Mouse (Mus musculus) forebrain, embryonic 13.5 days (tissue): ENCODE measurements around the gene F13a1. TPM values are rescaled to one million over a fixed set of nuclear protein-coding genes. Genes with fewer than 3 reads are reported as not detected.

Experiments used
- ATAC-seq: fragments of 200-750 bp; cut with Nextera tagmentation; 2 replicates; pipeline ENCODE4 v1.8.0; 2017
- H3K27ac ChIP-seq: fragments of 300-500 bp; sonication (generic); 2 replicates; pipeline ENCODE4 v1.5.1; 2015; ENCODE audit warnings: inconsistent platforms, mild to moderate bottlenecking, moderate library complexity
- H3K27me3 ChIP-seq: fragments of 300-500 bp; sonication (generic); 2 replicates; pipeline ENCODE4 v1.6.1; 2015; ENCODE audit warnings: mild to moderate bottlenecking, inconsistent platforms
- H3K36me3 ChIP-seq: fragments of 300-500 bp; sonication (generic); 2 replicates; pipeline ENCODE4 v1.6.1; 2015; ENCODE audit warnings: mild to moderate bottlenecking, inconsistent platforms; ENCODE audit not compliant: poor library complexity, severe bottlenecking
- H3K4me1 ChIP-seq: fragments of 300-500 bp; sonication (generic); 2 replicates; pipeline ENCODE4 v1.6.1; 2015; ENCODE audit warnings: inconsistent platforms
- H3K4me2 ChIP-seq: fragments of 300-500 bp; sonication (generic); 2 replicates; pipeline ENCODE4 v1.6.1; 2015; ENCODE audit warnings: inconsistent platforms, mild to moderate bottlenecking, moderate library complexity
- H3K4me3 ChIP-seq: fragments of 300-500 bp; sonication (generic); 2 replicates; pipeline ENCODE4 v1.5.1; 2015; ENCODE audit warnings: mild to moderate bottlenecking, inconsistent platforms
- H3K9ac ChIP-seq: fragments of 300-500 bp; sonication (generic); 2 replicates; pipeline ENCODE4 v1.6.1; 2015; ENCODE audit warnings: mild to moderate bottlenecking, inconsistent platforms
- H3K9me3 ChIP-seq: fragments of 300-500 bp; sonication (generic); replicated peaks from 2 replicates; pipeline ENCODE4 v1.6.1; 2016; ENCODE audit warnings: inconsistent platforms
- WGBS: fragments of 180-500 bp; shearing (Covaris S2); methylation state at CpG from one replicate; pipeline ENCODE4 v1.1.7; 2015; 5-methylcytosine and 5-hydroxymethylcytosine counted together
- polyA plus RNA-seq: library from polyadenylated mRNA; unstranded; fragments of >200 nt; fragmentation: Nextera tagmentation; extraction: Ambion mirVana; gene quantifications from 2 replicates; pipeline ENCODE4 v1.2.1, GENCODE M21; 2015

The F13a1 gene
- 4.2 and 5.9 TPM in 2 replicates for polyA plus RNA-seq

DNA sequence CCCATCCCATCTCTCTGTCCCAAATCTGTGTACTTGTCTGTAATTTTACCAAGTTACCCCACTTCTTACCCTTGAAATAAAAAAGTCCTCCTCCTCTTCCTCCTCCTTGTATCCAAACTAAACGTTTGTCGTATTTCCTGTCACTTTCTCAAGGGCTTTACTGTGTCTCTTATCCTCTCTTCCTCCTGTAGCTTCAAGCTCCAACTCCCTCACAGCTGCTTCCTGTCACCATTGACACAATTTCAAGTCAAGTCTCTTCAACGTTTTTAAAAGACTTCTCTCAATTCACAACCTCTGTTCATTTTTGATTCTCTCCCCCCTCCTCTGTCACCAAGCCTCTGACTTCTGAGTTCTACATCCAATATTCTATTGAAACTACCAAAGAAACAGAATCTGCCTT lies at the start of gene F13a1:
F13a1 (minus strand) TSS at position 119 of the 400 bp plus-strand sequence.
- Histone ChIP-seq H3K27me3 (no peaks in the 10 kb centered on the region), H3K36me3 (no peaks in the 10 kb centered on the region), H3K4me3 (no peak within 1 kb of the TSS), H3K4me2 (no peak within 1 kb of the TSS), H3K4me1 (no peaks in the 10 kb centered on the region), H3K9me3 (no peaks in the 10 kb centered on the region), H3K9ac (no peak within 1 kb of the TSS), H3K27ac (no peak within 1 kb of the TSS)
- no peak for ATAC-seq
- 78% methylated on average over 3 of the region's 3 CpGs for WGBS

GRCm38 (mm10) chr13:37091620-37092019 lies 41.6 kb upstream of the F13a1 start:
- no peak for ATAC-seq
- H3K27me3 ChIP-seq, result no peaks in the 10 kb centered on the region
- H3K36me3 ChIP-seq, result no peaks in the 10 kb centered on the region
- no peak overlapping the region for H3K27ac ChIP-seq
- no peak overlapping the region for H3K4me2 ChIP-seq
- no peak overlapping the region for H3K9ac ChIP-seq
- H3K9me3 ChIP-seq, result no peaks in the 10 kb centered on the region
- no peaks in the 10 kb centered on the region for H3K4me1 ChIP-seq
- 97% methylated on average over 1 of the region's 1 CpGs for WGBS
- no peak overlapping the region for H3K4me3 ChIP-seq

DNA sequence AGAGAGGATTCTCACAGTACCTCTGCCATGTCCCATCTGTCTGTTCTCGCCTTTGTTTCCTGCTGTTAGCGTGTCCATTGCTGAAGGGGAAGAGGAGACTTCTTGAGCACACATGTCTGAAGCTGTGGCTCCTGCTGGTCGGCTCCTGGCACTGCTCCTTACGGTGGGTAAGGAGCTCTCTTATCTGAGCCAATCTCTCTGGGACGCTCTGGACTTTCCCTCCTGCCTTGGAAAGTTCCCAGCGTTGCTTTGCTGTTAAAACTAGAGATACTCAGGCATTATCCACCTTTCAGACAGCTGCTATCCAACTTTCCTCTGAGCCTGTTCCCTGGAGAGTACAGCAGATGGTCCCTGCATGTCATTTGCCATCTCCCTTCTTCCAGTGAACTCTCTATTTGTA lies 39.1 kb upstream of the F13a1 start:
- 74% methylated on average over 6 of the region's 6 CpGs for WGBS
- Histone ChIP-seq H3K36me3 (no peaks in the 10 kb centered on the region), H3K4me2 (no peak overlapping the region), H3K27me3 (no peaks in the 10 kb centered on the region), H3K4me3 (no peak overlapping the region), H3K27ac (no peak overlapping the region), H3K9ac (no peak overlapping the region), H3K4me1 (no peaks in the 10 kb centered on the region), H3K9me3 (no peaks in the 10 kb centered on the region)
- ATAC-seq, result no peak

GRCm38 (mm10) chr13:37081506-37082241 lies 31.6 kb upstream of the F13a1 start:
- 39% methylated on average over 13 of the region's 13 CpGs for WGBS
- peak; percentile 80 for ATAC-seq
- H3K27ac ChIP-seq, result no peak overlapping the region; the same call in 1 of the 2 replicates
- H3K4me3 ChIP-seq, result no peak overlapping the region
- H3K27me3 ChIP-seq, result no peaks in the 10 kb centered on the region
- peak overlapping the region; percentile 33 for H3K4me2 ChIP-seq
- H3K4me1 ChIP-seq, result peaks cover 16% of the 10 kb centered on the region
- H3K36me3 ChIP-seq, result no peaks in the 10 kb centered on the region
- no peaks in the 10 kb centered on the region for H3K9me3 ChIP-seq
- H3K9ac ChIP-seq, result no peak overlapping the region

DNA sequence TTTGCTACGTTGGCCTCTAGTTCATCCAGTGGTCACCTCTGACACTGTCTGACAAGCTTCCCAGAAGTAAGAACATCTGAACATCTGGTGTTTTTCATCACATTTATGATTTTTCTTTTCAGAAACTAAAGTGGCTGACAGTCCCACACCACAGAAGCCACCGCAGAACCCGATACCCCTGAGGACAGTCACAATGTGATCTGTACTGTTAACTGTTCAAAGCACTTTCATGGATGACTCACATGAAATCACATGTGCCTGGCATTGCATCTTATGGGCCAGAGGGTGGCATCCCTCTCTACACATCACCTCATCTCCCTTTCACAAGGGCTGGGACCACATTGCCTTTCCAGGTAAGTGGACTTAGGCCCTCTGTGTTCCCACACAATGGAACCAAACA lies 21.3 kb upstream of the F13a1 start:
- H3K4me2 ChIP-seq, result no peak overlapping the region
- no peak overlapping the region for H3K9ac ChIP-seq
- WGBS, result 84% methylated on average over 3 of the region's 3 CpGs
- no peaks in the 10 kb centered on the region for H3K4me1 ChIP-seq
- H3K36me3 ChIP-seq, result no peaks in the 10 kb centered on the region
- no peak for ATAC-seq
- no peaks in the 10 kb centered on the region for H3K27me3 ChIP-seq
- no peak overlapping the region for H3K27ac ChIP-seq
- H3K4me3 ChIP-seq, result no peak overlapping the region
- no peaks in the 10 kb centered on the region for H3K9me3 ChIP-seq

GRCm38 (mm10) chr13:37070824-37071223 lies 20.8 kb upstream of the F13a1 start:
- WGBS, result 78% methylated on average over 4 of the region's 4 CpGs
- H3K27ac ChIP-seq, result no peak overlapping the region
- no peaks in the 10 kb centered on the region for H3K9me3 ChIP-seq
- H3K4me2 ChIP-seq, result no peak overlapping the region
- no peaks in the 10 kb centered on the region for H3K27me3 ChIP-seq
- no peak overlapping the region for H3K4me3 ChIP-seq
- no peak for ATAC-seq
- H3K36me3 ChIP-seq, result no peaks in the 10 kb centered on the region
- H3K9ac ChIP-seq, result no peak overlapping the region
- H3K4me1 ChIP-seq, result no peaks in the 10 kb centered on the region

GRCm38 (mm10) chr13:37060810-37061209 lies 10.8 kb upstream of the F13a1 start:
- ATAC-seq, result no peak
- no peak overlapping the region for H3K4me2 ChIP-seq
- 94% methylated on average over 5 of the region's 5 CpGs for WGBS
- no peaks in the 10 kb centered on the region for H3K9me3 ChIP-seq
- no peaks in the 10 kb centered on the region for H3K27me3 ChIP-seq
- no peak overlapping the region for H3K9ac ChIP-seq
- H3K36me3 ChIP-seq, result no peaks in the 10 kb centered on the region
- no peak overlapping the region for H3K4me3 ChIP-seq
- no peaks in the 10 kb centered on the region for H3K4me1 ChIP-seq
- no peak overlapping the region for H3K27ac ChIP-seq

DNA sequence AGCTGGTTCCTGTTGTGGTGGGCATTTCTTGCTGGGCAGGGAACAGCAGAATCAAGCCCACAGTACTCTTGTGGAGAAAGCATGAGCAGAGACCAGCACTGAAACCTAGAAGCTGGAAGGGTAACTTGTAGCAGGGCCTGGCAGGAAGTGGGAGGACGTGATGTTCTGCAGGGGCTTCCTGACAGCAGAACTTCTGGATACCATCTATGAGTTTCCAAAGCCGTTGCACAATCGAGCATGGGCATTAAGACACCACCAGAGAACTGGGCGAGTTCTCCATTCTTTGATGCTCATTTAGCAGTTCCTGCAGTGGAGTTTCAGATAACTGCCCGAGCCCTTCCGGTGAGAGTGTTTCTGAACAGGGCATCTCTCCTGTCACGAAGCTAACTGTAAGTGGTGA lies 6.6 kb upstream of the F13a1 start:
- no peaks in the 10 kb centered on the region for H3K9me3 ChIP-seq
- no peak overlapping the region for H3K4me2 ChIP-seq
- H3K9ac ChIP-seq, result no peak overlapping the region
- no peaks in the 10 kb centered on the region for H3K27me3 ChIP-seq
- WGBS, result 91% methylated on average over 7 of the region's 7 CpGs
- H3K4me1 ChIP-seq, result no peaks in the 10 kb centered on the region
- ATAC-seq, result no peak
- no peak overlapping the region for H3K4me3 ChIP-seq
- no peaks in the 10 kb centered on the region for H3K36me3 ChIP-seq
- H3K27ac ChIP-seq, result no peak overlapping the region

GRCm38 (mm10) chr13:37049631-37050030 lies 413 bp downstream of the F13a1 start:
- Histone ChIP-seq H3K9ac (no peak overlapping the region), H3K27me3 (no peaks in the 10 kb centered on the region), H3K27ac (no peak overlapping the region), H3K36me3 (no peaks in the 10 kb centered on the region), H3K4me3 (no peak overlapping the region), H3K9me3 (no peaks in the 10 kb centered on the region), H3K4me2 (no peak overlapping the region), H3K4me1 (no peaks in the 10 kb centered on the region)
- ATAC-seq, result no peak
- WGBS, result 85% methylated on average over 2 of the region's 2 CpGs

GRCm38 (mm10) chr13:37049018-37049417 lies 1.0 kb downstream of the F13a1 start:
- no peak for ATAC-seq
- Histone ChIP-seq H3K9ac (no peak overlapping the region), H3K4me1 (no peaks in the 10 kb centered on the region), H3K4me3 (no peak overlapping the region), H3K36me3 (no peaks in the 10 kb centered on the region), H3K27ac (no peak overlapping the region), H3K9me3 (no peaks in the 10 kb centered on the region), H3K4me2 (no peak overlapping the region), H3K27me3 (no peaks in the 10 kb centered on the region)
- 73% methylated on average over 6 of the region's 6 CpGs for WGBS

GRCm38 (mm10) chr13:37045005-37045404 lies 5.0 kb downstream of the F13a1 start:
- no peaks in the 10 kb centered on the region for H3K9me3 ChIP-seq
- H3K4me2 ChIP-seq, result no peak overlapping the region
- no peak overlapping the region for H3K4me3 ChIP-seq
- H3K27me3 ChIP-seq, result no peaks in the 10 kb centered on the region
- H3K36me3 ChIP-seq, result no peaks in the 10 kb centered on the region
- ATAC-seq, result no peak
- H3K9ac ChIP-seq, result no peak overlapping the region
- 81% methylated on average over 3 of the region's 3 CpGs for WGBS
- H3K27ac ChIP-seq, result no peak overlapping the region
- no peaks in the 10 kb centered on the region for H3K4me1 ChIP-seq

GRCm38 (mm10) chr13:37034745-37035144 lies 15.3 kb downstream of the F13a1 start:
- no peaks in the 10 kb centered on the region for H3K36me3 ChIP-seq
- no peak overlapping the region for H3K4me2 ChIP-seq
- no peak overlapping the region for H3K4me3 ChIP-seq
- no peak for ATAC-seq
- WGBS, result 74% methylated on average over 3 of the region's 3 CpGs
- no peaks in the 10 kb centered on the region for H3K27me3 ChIP-seq
- H3K4me1 ChIP-seq, result no peaks in the 10 kb centered on the region
- no peaks in the 10 kb centered on the region for H3K9me3 ChIP-seq
- H3K27ac ChIP-seq, result no peak overlapping the region
- no peak overlapping the region for H3K9ac ChIP-seq

DNA sequence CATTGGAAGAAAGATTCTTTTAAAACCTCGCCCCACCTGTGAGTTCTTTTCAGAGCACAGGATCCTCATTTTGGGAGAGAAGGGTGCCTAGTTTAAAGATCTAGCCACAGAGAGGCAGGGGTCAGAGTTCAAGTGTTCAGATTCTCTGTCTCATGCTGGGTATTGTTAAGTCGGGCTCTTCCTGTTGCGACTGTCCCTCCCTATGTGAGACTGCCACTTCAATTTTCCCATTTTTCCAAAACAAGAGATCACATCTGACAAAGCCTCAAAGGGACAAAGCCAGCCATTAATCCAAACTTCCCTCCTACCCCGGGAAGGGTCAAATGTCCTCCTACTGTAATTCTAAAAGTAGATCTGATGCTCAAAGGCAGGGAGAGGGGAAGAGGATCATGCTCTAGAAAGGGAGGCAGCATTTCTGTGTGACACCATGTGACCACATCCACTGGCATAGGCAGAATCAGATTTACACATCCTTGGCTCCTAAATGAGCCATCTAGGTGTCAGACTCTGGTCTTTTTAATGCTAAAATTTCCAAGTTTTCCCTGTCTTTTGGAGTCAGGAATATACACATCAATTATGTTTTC lies 24.0 kb downstream of the F13a1 start:
- no peak overlapping the region for H3K9ac ChIP-seq
- no peak overlapping the region for H3K27ac ChIP-seq
- WGBS, result 39% methylated on average over 4 of the region's 4 CpGs
- no peaks in the 10 kb centered on the region for H3K9me3 ChIP-seq
- H3K27me3 ChIP-seq, result no peaks in the 10 kb centered on the region
- H3K36me3 ChIP-seq, result no peaks in the 10 kb centered on the region
- no peak overlapping the region for H3K4me2 ChIP-seq
- H3K4me1 ChIP-seq, result no peaks in the 10 kb centered on the region
- no peak for ATAC-seq
- no peak overlapping the region for H3K4me3 ChIP-seq
